Mouse (Mus musculus): ENCODE measurements at regions not wholly inside any gene's neighbourhood (a gene's known extent, or its start where the extent isn't known, plus 50 kb on each side); places are given as distances from the start of the nearest gene placed in this dataset.

GRCm38 (mm10) chr16:74749006-74749405 is 337.4 kb upstream of the Robo2 start:
- intact Hi-C loops (cut with DNase I): no loop called here
- no peak for DNase-seq (ENCODE audit: low spot score in 2 of 2)

DNA sequence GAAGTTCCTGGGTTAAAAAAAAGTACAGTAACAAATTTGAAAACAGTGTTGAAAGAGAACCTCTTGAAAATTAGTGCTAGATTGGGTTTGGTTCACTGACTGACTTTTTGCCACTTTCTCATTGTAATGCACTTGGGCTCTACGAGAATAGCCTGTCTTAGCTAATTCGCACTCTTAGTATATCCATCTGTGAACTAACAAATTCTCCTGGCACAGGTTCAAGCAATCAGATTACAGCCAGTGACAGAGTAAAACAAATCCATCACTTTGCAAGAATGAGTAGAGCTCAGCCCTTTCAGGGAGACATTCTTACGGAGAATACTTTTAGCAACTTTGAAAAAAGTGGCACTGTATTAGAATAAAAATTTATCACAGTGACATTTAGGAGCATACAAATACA is 331.9 kb upstream of the Robo2 start:
- no peak for DNase-seq (ENCODE audit: low spot score in 2 of 2)
- intact Hi-C loops (cut with DNase I): no loop called here

DNA sequence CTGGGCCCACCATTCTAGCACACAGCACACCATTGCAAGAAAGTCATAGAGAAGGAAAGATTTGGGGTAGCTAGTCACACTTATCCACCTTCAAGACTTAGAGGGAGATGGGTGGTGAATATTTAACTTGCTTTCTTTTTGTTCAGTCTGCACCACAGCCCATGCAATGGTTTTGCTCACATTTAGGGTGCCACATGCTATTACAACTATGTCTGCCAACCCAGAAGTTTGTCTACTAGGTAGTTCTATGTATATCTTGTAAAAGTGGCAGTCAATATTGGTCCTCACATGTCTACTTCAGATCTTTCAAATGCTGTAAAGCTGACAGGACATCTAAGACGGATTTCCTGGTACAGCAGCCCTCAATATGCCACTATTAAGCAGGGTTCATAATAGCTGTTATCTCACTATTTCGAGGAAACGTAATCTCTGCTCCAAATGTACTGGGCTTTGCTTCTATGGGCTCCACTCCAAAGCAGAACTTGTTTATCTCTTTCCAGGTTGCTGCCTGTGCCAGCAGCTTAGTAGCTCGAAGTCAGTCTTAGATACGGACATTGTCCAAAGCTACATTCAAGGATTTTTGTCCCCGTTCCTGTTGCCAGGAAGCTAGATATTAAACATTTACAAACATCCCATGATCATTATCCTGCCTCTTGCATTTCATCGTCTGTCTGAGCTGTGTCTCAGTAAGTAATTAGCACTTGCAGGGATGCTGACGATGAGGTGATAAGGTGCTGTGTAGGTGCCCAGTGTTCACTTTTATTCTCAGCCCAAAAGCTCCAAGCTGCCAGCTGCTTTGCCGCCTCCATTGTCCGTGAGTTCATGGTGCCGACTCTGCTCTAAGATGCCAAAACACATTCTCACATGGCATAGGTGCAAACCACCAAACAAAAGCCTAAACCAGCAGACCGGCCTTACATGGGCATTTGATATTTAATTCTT is 327.8 kb upstream of the Robo2 start:
- intact Hi-C loops (cut with DNase I): no loop called here
- no peak for DNase-seq (ENCODE audit: low spot score in 2 of 2)

DNA sequence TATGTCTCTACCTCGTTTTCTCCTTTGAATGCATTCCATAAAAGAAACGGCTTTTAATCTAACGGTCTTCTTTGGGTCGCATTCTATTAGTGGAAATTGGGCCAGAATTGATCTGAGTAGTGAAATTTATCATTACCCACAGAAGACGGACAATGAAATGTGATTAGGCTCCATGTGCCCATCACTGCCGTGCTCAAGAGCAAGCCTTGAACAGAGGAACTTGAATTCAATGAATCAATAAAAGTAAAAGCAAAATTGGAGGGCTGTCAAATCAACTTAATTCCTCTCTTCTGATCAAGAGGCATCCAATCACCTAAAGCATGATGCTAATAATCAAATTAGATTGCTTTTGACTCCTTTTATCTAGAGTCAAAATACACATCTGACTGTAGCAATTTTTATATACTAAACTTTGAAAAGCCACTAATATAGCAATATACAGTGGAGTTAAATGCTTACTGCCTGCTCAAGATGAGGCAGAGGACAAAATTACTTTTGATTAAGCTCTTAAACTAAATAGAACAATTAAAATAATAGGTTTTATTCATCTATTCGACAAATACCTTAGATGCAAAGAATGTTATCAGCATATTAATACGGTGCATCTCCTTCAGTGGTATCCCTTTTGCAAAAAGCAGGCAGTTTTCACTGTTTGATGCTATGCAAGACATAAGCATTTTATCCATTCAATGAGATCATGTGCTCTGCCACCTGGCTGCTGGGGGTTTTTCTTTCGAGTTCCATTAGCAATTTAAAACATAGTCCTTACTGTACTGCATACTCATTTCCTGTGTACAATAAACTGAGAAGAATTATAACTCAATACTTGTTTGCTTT is 321.5 kb upstream of the Robo2 start:
- DNase-seq (ENCODE audit: low spot score in 2 of 2): no peak
- intact Hi-C loops (cut with DNase I): no loop called here

DNA sequence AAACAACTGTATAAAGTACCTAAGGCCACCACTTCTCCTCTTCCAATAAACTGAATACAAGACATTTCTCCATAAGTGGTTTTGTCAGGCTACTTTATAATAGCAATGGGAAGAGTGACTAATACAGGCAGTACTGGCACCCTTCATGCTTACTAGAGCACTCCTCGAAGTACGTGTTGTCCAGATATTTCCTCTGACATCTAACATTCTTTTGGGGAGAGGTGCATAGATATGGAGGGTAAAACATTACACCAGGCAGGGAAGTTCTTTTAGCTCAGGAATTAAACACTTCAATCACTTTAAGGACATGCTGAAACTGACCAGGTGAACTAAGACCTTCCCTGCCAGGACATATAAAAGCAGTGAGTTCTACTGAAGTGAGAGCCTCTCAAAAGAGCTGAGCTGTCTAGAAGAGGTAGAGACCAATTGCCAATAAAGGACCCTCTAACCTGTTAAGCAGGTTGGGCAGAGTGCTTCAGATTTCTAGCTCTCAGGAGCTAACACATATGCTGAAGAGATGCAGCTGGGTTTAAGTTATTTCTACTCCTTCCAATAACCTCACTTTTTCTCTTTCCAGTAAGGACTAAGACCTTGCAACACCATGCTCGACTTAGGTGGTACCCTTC is 318.7 kb upstream of the Robo2 start:
- intact Hi-C loops (cut with DNase I): no loop called here
- DNase-seq (ENCODE audit: low spot score in 2 of 2): no peak

GRCm38 (mm10) chr16:74723217-74723616 is 311.6 kb upstream of the Robo2 start:
- DNase-seq (ENCODE audit: low spot score in 2 of 2): no peak
- intact Hi-C loops (cut with DNase I): no loop called here

DNA sequence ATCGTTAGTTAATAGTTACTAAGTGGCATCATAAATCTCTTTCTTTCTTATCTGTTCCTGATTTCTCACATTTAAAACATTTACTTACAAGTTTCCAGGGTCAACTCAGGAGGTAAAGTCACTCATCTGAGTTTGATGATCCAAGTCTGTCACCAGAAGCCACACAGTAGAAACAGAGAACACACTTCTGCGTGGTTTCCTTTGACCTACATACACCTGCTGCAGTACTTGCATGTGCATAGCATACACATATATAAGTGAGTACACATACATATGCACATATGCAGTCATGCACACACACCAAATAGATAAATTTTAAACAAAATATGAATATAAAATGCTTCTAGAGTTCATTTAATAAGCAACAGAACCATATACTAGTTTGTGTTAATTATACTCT is 306.5 kb upstream of the Robo2 start:
- intact Hi-C loops (cut with DNase I): no loop called here
- no peak for DNase-seq (ENCODE audit: low spot score in 2 of 2)

- DNase-seq (ENCODE audit: low spot score in 2 of 2): no peak
- intact Hi-C loops (cut with DNase I): no loop called here
Measured at GRCm38 (mm10) chr16:74717622-74718021, 306.0 kb upstream of the Robo2 start.

GRCm38 (mm10) chr16:74714950-74715349 is 303.3 kb upstream of the Robo2 start:
- intact Hi-C loops (cut with DNase I): no loop called here
- no peak for DNase-seq (ENCODE audit: low spot score in 2 of 2)

DNA sequence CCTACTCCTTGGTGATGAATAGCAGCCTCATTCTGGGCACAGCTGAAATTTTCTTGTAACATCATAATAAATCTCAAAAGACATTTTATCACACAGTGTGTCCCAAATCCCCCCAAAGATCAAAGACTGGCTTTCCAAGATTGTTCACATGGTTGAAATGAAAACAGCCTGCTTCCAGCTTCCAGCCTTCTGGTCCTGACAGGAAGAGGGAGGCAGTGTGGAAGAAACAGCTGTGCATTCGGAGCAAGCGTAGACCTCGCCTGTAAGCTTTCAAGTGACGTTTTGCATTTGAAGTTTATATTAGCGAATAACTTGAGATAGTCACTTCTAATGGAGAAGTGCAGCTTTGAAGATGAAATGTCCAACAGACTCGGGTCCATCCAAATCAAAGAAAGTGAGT is 300.9 kb upstream of the Robo2 start:
- intact Hi-C loops (cut with DNase I): no loop called here
- no peak for DNase-seq (ENCODE audit: low spot score in 2 of 2)

DNA sequence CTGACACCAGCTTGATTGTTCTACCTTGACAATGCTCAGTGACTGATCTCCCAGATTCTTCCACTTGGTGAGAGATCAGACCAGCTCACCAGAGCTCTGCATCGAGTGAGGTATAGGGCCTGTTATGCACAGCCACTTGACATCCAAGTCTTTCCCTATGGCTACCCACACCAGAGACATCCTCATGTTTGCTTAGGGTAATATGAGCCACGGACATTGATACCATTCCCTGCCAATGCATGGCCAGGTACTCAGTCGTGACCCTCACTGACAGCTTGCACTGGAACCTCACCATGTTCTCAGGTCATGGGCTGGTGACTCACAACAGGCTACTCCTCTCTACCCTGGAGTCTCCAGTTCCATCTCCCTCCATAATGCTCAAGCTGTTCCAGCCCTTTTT is 290.4 kb upstream of the Robo2 start:
- DNase-seq (ENCODE audit: low spot score in 2 of 2): no peak
- intact Hi-C loops (cut with DNase I): no loop called here

DNA sequence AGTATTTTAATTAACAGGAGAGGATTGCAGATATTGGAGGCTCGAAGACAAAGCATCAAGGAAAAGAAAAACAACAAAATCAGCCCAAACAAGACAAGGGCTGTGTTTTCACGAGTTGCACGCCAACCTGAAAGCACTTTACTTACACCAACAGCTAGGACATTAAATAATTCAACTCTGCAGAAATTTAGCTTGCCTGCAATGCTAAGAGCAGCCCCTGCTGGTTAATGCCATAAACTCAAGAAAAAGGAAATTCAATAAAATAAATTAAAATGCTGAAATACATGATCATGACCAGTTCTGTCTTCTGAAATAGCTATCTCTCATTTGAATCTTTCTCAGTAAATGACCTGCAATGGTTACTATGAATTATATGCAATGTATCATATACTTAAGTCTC is 271.7 kb upstream of the Robo2 start:
- intact Hi-C loops (cut with DNase I): loop anchor here (10.0 kb wide), 2 partner anchors 269 to 1689 kb away; partner anchors contain the start of gene Robo2
- DNase-seq (ENCODE audit: low spot score in 2 of 2): peak; percentile 22 to 26

DNA sequence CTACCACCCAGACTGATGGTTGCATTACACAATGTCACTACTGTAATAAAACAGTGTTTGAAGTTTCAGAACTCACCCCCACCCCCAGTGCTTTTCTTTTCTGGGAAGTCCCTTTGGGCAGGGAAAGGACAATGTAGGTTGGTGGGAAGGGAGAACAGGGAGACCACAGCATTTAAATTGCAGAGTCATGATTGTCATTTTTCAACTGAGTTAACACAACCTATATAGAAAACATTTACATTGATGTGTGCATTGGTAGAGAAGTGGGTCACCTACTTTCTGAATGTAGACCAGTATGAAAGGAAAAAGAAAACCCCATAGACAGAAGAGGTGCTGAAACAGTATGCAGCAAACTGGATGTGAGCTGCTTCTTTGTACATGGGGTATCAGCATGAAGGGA is 264.0 kb upstream of the Robo2 start:
- intact Hi-C loops (cut with DNase I): no loop called here
- DNase-seq (ENCODE audit: low spot score in 2 of 2): no peak

- no peak for DNase-seq (ENCODE audit: low spot score in 2 of 2)
- intact Hi-C loops (cut with DNase I): no loop called here
Measured at GRCm38 (mm10) chr16:74671466-74671865, 259.8 kb upstream of the Robo2 start.

- DNase-seq (ENCODE audit: low spot score in 2 of 2): no peak
- intact Hi-C loops (cut with DNase I): no loop called here
Measured at GRCm38 (mm10) chr16:74664337-74664736, 252.7 kb upstream of the Robo2 start.

GRCm38 (mm10) chr16:74651244-74651643 is 239.6 kb upstream of the Robo2 start:
- DNase-seq (ENCODE audit: low spot score in 2 of 2): no peak
- intact Hi-C loops (cut with DNase I): no loop called here

- intact Hi-C loops (cut with DNase I): no loop called here
- DNase-seq (ENCODE audit: low spot score in 2 of 2): no peak
Measured at GRCm38 (mm10) chr16:74649207-74649606, 237.6 kb upstream of the Robo2 start.

DNA sequence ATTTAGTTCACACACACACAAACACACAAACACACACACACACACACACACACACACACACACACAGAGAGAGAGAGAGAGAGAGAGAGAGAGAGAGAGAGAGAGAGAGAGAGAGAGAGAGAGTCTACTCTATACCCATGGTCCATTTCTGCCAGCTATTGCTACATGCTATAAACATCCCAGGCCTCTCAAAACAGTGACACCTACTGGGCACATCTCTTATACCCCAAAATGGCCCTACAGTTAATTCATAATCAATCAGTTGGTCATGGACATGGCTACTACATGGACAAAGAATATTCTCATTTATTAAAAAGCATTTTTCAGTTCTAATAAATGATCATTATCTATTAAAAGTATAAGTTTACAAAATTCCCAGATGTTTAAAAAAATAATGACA is 236.8 kb upstream of the Robo2 start:
- no peak for DNase-seq (ENCODE audit: low spot score in 2 of 2)
- intact Hi-C loops (cut with DNase I): no loop called here

DNA sequence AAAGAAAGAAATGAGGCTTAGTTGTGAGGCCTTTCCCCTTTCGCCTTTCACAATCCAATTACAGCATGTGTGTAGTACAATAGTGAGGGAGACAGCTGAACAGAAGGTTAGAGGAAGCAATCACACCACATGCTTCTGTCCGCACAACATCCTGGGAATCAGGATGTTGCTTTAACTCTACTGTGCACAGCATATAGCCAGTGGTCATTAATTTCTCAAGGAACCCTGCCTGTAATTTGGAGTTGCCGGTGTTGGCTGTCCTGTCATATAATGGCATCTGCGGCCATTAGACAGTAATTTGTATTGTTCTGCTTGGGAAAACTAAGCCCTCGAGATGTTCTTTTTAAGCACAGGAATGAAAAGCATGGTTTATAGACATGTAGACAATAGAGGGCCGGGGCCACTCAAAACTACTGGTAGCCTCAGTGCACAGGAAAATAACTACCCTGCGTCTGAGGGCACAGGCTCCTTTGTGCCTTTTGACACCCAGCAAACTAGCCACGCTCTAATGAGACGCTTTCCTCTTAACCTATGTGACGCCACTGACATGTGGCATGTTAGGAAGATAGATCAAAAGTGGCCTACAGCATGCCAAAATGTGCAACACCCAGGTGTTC is 233.2 kb upstream of the Robo2 start:
- intact Hi-C loops (cut with DNase I): no loop called here
- DNase-seq (ENCODE audit: low spot score in 2 of 2): no peak

DNA sequence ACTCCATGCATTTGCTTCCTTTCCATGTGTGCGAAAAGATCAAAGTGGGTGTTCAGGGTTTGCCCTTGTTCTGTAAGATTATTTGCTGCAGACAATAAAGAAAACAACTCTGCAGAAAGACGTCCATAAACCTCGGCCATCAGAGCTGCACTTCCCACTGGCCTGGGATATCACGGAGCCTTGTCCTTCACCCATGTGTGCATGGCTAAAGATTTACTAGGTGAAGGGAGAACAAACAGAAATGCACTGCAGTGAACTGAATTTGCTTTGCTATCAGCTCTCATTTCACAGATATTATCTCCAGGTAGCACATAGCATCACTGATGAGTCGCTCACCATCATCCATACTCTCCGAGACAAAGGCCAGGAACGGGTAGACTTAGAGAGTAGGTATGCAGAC is 228.2 kb upstream of the Robo2 start:
- no peak for DNase-seq (ENCODE audit: low spot score in 2 of 2)
- intact Hi-C loops (cut with DNase I): no loop called here

All from left cerebral cortex, postnatal 14 days (tissue).